Mouse (Mus musculus): Measurements from ENCODE around the gene Acbd6. TPM values are rescaled to one million over a fixed set of nuclear protein-coding genes. Genes with fewer than 3 reads are reported as not detected.

Acbd6 gene
- 114 and 127 TPM in 2 replicates for total RNA-seq (2014; rRNA removed)
- polyA plus RNA-seq (2015; fragmentation: Nextera tagmentation; extraction: Ambion mirVana) = 120 and 128 TPM in 2 replicates

- DNase-seq (ENCODE audit: low spot score) = peak; percentile 93
- under 1% methylated on average over 69 of the region's 83 CpGs for WGBS
- H3K9me3 ChIP-seq (ENCODE audit: low read length) = no peaks in the 10 kb centered on the region
Observed at GRCm38 (mm10) chr1:155558012-155558842, at the start of gene Acbd6. Gene Acbd6 (plus strand): TSS chr1:155558120.

GRCm38 (mm10) chr1:155510263-155510662, 47.7 kb upstream of the Acbd6 start:
- no peak for TF ChIP-seq CTCF (IDR thresholded peaks at IDR 0.05)
- Histone ChIP-seq H3K4me3 (ENCODE audit: low read depth, low read length) (no peak overlapping the region), H3K4me2 (ENCODE audit: low read depth, low read length, poor library complexity, severe bottlenecking) (no peak overlapping the region), H3K4me1 (ENCODE audit: insufficient read depth, low read length) (0 out of 2 replicates have a peak, but pooled peaks cover 3% of the 10 kb centered on the region), H3K9ac (replicated peaks; ENCODE audit: low read length, poor library complexity, severe bottlenecking) (no peak overlapping the region), H3K27ac (ENCODE audit: low read depth, low read length) (no peak overlapping the region), H3K27me3 (ENCODE audit: insufficient read depth, low read length) (no peaks in the 10 kb centered on the region), H3K36me3 (ENCODE audit: insufficient read depth, low read length) (no peaks in the 10 kb centered on the region), H3K9me3 (ENCODE audit: low read length) (no peaks in the 10 kb centered on the region)
- no peak for DNase-seq (ENCODE audit: low spot score)
- WGBS = 76% methylated on average over 10 of the region's 10 CpGs
- no peak for ATAC-seq (ENCODE audit: low FRiP score)

More at GRCm38 (mm10) chr1:155558012-155558842, at the start of gene Acbd6:
- Histone ChIP-seq H3K9ac (replicated peaks; ENCODE audit: low read length, poor library complexity, severe bottlenecking) (peak within 1 kb of the TSS; percentile 86), H3K4me1 (ENCODE audit: insufficient read depth, low read length) (peaks cover 8% of the 10 kb centered on the region; the same call in 1 of the 2 replicates), H3K4me2 (ENCODE audit: low read depth, low read length, poor library complexity, severe bottlenecking) (peak within 1 kb of the TSS; percentile 81), H3K27me3 (ENCODE audit: insufficient read depth, low read length) (no peaks in the 10 kb centered on the region), H3K36me3 (ENCODE audit: insufficient read depth, low read length) (no peaks in the 10 kb centered on the region), H3K4me3 (ENCODE audit: low read depth, low read length) (peak within 1 kb of the TSS; percentile 96), H3K27ac (ENCODE audit: low read depth, low read length) (peak within 1 kb of the TSS; percentile 84)
- ATAC-seq (ENCODE audit: low FRiP score) = peak; percentile 93
- TF ChIP-seq CTCF (IDR thresholded peaks at IDR 0.05) = no peak

GRCm38 (mm10) chr1:155515866-155516265, 42.1 kb upstream of the Acbd6 start:
- ATAC-seq (ENCODE audit: low FRiP score) (no peak), DNase-seq (ENCODE audit: low spot score) (no peak)
- Histone ChIP-seq H3K36me3 (ENCODE audit: insufficient read depth, low read length) (no peaks in the 10 kb centered on the region), H3K27me3 (ENCODE audit: insufficient read depth, low read length) (no peaks in the 10 kb centered on the region), H3K4me3 (ENCODE audit: low read depth, low read length) (no peak overlapping the region), H3K4me1 (ENCODE audit: insufficient read depth, low read length) (no peaks in the 10 kb centered on the region), H3K9ac (replicated peaks; ENCODE audit: low read length, poor library complexity, severe bottlenecking) (no peak overlapping the region), H3K9me3 (ENCODE audit: low read length) (0 out of 2 replicates have a peak, but pooled peaks cover 6% of the 10 kb centered on the region), H3K27ac (ENCODE audit: low read depth, low read length) (no peak overlapping the region), H3K4me2 (ENCODE audit: low read depth, low read length, poor library complexity, severe bottlenecking) (no peak overlapping the region)
- 73% methylated on average over 4 of the region's 4 CpGs for WGBS
- no peak for TF ChIP-seq CTCF (IDR thresholded peaks at IDR 0.05)

- 0 out of 2 replicates have a peak, but pooled peaks cover 6% of the 10 kb centered on the region for H3K9me3 ChIP-seq (ENCODE audit: low read length)
- no peak for ATAC-seq (ENCODE audit: low FRiP score)
- H3K4me2 ChIP-seq (ENCODE audit: low read depth, low read length, poor library complexity, severe bottlenecking) = no peak overlapping the region
- peak; percentile 83 for TF ChIP-seq CTCF (IDR thresholded peaks at IDR 0.05)
- WGBS = 32% methylated on average over 7 of the region's 7 CpGs
- no peak overlapping the region for H3K9ac ChIP-seq (replicated peaks; ENCODE audit: low read length, poor library complexity, severe bottlenecking)
- H3K36me3 ChIP-seq (ENCODE audit: insufficient read depth, low read length) = no peaks in the 10 kb centered on the region
- H3K4me3 ChIP-seq (ENCODE audit: low read depth, low read length) = no peak overlapping the region
- DNase-seq (ENCODE audit: low spot score) = peak; percentile 62
- H3K27me3 ChIP-seq (ENCODE audit: insufficient read depth, low read length) = no peaks in the 10 kb centered on the region
- peak overlapping the region; percentile 47; the same call in 1 of the 2 replicates for H3K27ac ChIP-seq (ENCODE audit: low read depth, low read length)
- H3K4me1 ChIP-seq (ENCODE audit: insufficient read depth, low read length) = no peaks in the 10 kb centered on the region
Observed at GRCm38 (mm10) chr1:155516594-155516993, 41.3 kb upstream of the Acbd6 start.

GRCm38 (mm10) chr1:155517060-155517459, 40.9 kb upstream of the Acbd6 start:
- no peaks in the 10 kb centered on the region for H3K4me1 ChIP-seq (ENCODE audit: insufficient read depth, low read length)
- no peak overlapping the region for H3K4me3 ChIP-seq (ENCODE audit: low read depth, low read length)
- H3K27me3 ChIP-seq (ENCODE audit: insufficient read depth, low read length) = no peaks in the 10 kb centered on the region
- no peak for ATAC-seq (ENCODE audit: low FRiP score)
- no peak overlapping the region for H3K9ac ChIP-seq (replicated peaks; ENCODE audit: low read length, poor library complexity, severe bottlenecking)
- WGBS = 16% methylated on average over 5 of the region's 5 CpGs
- H3K27ac ChIP-seq (ENCODE audit: low read depth, low read length) = 0 out of 2 replicates have a peak overlapping the region, but pooled peaks have one; percentile 13
- no peaks in the 10 kb centered on the region for H3K36me3 ChIP-seq (ENCODE audit: insufficient read depth, low read length)
- no peak overlapping the region for H3K4me2 ChIP-seq (ENCODE audit: low read depth, low read length, poor library complexity, severe bottlenecking)
- H3K9me3 ChIP-seq (ENCODE audit: low read length) = 0 out of 2 replicates have a peak, but pooled peaks cover 6% of the 10 kb centered on the region
- DNase-seq (ENCODE audit: low spot score) = no peak
- no peak for TF ChIP-seq CTCF (IDR thresholded peaks at IDR 0.05)

- no peak for DNase-seq (ENCODE audit: low spot score)
- Histone ChIP-seq H3K9ac (replicated peaks; ENCODE audit: low read length, poor library complexity, severe bottlenecking) (no peak overlapping the region), H3K4me2 (ENCODE audit: low read depth, low read length, poor library complexity, severe bottlenecking) (no peak overlapping the region), H3K36me3 (ENCODE audit: insufficient read depth, low read length) (no peaks in the 10 kb centered on the region), H3K4me1 (ENCODE audit: insufficient read depth, low read length) (no peaks in the 10 kb centered on the region), H3K4me3 (ENCODE audit: low read depth, low read length) (no peak overlapping the region), H3K27ac (ENCODE audit: low read depth, low read length) (no peak overlapping the region), H3K9me3 (ENCODE audit: low read length) (0 out of 2 replicates have a peak, but pooled peaks cover 6% of the 10 kb centered on the region), H3K27me3 (ENCODE audit: insufficient read depth, low read length) (no peaks in the 10 kb centered on the region)
- ATAC-seq (ENCODE audit: low FRiP score) = no peak
- 79% methylated on average over 4 of the region's 4 CpGs for WGBS
- no peak for TF ChIP-seq CTCF (IDR thresholded peaks at IDR 0.05)
Observed at GRCm38 (mm10) chr1:155520285-155520684, 37.6 kb upstream of the Acbd6 start.

Data from midbrain, postnatal 0 days (tissue).